Mouse (Mus musculus): ENCODE measurements around the gene Fam83f. TPM values are rescaled to one million over a fixed set of nuclear protein-coding genes. Genes with fewer than 3 reads are reported as not detected.

Gene Fam83f
- 5.1 and 5.4 TPM in 2 replicates for polyA plus RNA-seq (2015; fragmentation: Nextera tagmentation; extraction: Ambion mirVana)

GRCm38 (mm10) chr15:80671295-80672252, at the start of gene Fam83f:
Gene Fam83f, plus strand, starts transcription at chr15:80671847.
- DNase-seq (ENCODE audit: low spot score) = no peak

- no peak for DNase-seq (ENCODE audit: low spot score)
Measured at GRCm38 (mm10) chr15:80623171-80623837, 48.3 kb upstream of the Fam83f start.

- DNase-seq (ENCODE audit: low spot score) = no peak
Measured at GRCm38 (mm10) chr15:80626472-80626871, 45.2 kb upstream of the Fam83f start.

GRCm38 (mm10) chr15:80630147-80630546, 41.5 kb upstream of the Fam83f start:
- peak; percentile 64 for DNase-seq (ENCODE audit: low spot score)

GRCm38 (mm10) chr15:80630711-80631110, 40.9 kb upstream of the Fam83f start:
- DNase-seq (ENCODE audit: low spot score) = peak; percentile 67

- DNase-seq (ENCODE audit: low spot score) = no peak
Measured at GRCm38 (mm10) chr15:80631311-80631710, 40.3 kb upstream of the Fam83f start.

GRCm38 (mm10) chr15:80632280-80632893, 39.3 kb upstream of the Fam83f start:
- DNase-seq (ENCODE audit: low spot score) = no peak

- DNase-seq (ENCODE audit: low spot score) = peak; percentile 65
Measured at GRCm38 (mm10) chr15:80634391-80635193, 37.1 kb upstream of the Fam83f start.

GRCm38 (mm10) chr15:80636757-80637372, 34.8 kb upstream of the Fam83f start:
- DNase-seq (ENCODE audit: low spot score) = no peak

GRCm38 (mm10) chr15:80639071-80639702, 32.5 kb upstream of the Fam83f start:
- peak; percentile 30 for DNase-seq (ENCODE audit: low spot score)

- DNase-seq (ENCODE audit: low spot score) = no peak
Measured at GRCm38 (mm10) chr15:80639874-80640273, 31.8 kb upstream of the Fam83f start.

GRCm38 (mm10) chr15:80641702-80642435, 29.8 kb upstream of the Fam83f start:
- no peak for DNase-seq (ENCODE audit: low spot score)

GRCm38 (mm10) chr15:80645006-80645797, 26.4 kb upstream of the Fam83f start:
- no peak for DNase-seq (ENCODE audit: low spot score)

- no peak for DNase-seq (ENCODE audit: low spot score)
Measured at GRCm38 (mm10) chr15:80648977-80649606, 22.6 kb upstream of the Fam83f start.

GRCm38 (mm10) chr15:80650412-80650811, 21.2 kb upstream of the Fam83f start:
- DNase-seq (ENCODE audit: low spot score) = no peak

- no peak for DNase-seq (ENCODE audit: low spot score)
Measured at GRCm38 (mm10) chr15:80653865-80654264, 17.8 kb upstream of the Fam83f start.

GRCm38 (mm10) chr15:80658815-80659471, 12.7 kb upstream of the Fam83f start:
- DNase-seq (ENCODE audit: low spot score) = no peak

Measured in thymus, postnatal 0 days (tissue).